Mouse (Mus musculus) common myeloid progenitor, adult 5-6 weeks (primary cell): ENCODE data around the gene Slco4c1. TPM values are rescaled to one million over a fixed set of nuclear protein-coding genes. Genes with fewer than 3 reads are reported as not detected.

ENCODE experiments used
- ATAC-seq: replicated peaks from 2 replicates; pipeline ENCODE4 v1.8.0; 2016; ENCODE audit warnings: low read depth, mild to moderate bottlenecking, moderate TSS enrichment, inconsistent platforms; ENCODE audit not compliant: poor library complexity, severe bottlenecking
- total RNA-seq: library from RNA; stranded (forward); fragments of 200-1000, 187-1606 nt; gene quantifications from 2 replicates; pipeline ENCODE4 v1.2.3, GENCODE M21; 2017

Gene Slco4c1
- total RNA-seq, 1 experiment from 2014 or later, result 0.27 TPM

DNA sequence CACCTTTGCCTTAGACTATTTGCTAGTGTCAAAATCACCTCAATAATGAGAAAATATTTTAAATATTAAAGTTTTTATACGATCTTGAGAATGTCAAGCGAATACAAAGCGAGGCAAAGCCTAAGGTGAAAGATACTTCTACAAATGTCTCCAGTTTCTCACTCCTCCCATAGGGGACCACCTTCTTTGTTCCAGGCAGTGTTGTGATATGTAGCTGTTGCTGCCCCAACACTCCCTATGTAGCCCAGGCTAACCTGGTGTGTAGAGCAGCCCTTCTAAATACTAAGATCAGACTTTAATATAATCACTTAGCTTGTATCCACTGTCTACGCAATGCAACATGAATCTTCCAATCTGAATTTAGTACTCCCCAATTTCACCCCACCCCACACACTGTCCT lies 97.8 kb downstream of the Slco4c1 start:
- no peak for ATAC-seq

DNA sequence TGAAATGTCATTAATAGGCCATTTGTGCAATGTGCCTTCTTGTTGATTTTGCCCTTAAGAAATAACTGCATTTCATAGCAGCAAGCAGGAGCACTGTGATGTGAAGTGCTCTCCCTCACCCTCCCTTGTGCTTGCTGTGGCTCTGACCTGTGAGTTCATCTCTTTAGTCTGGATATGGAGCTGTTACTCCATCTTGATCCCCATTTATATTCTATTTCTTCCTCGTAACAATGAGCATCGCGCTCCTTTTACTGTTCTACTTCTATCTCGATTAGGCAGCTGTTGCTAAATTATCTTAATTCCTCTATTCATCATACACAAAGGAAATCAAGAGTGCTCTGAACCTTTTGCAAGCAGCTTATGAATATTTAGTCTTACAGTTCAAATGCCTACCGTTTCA lies 98.3 kb downstream of the Slco4c1 start:
- no peak for ATAC-seq

DNA sequence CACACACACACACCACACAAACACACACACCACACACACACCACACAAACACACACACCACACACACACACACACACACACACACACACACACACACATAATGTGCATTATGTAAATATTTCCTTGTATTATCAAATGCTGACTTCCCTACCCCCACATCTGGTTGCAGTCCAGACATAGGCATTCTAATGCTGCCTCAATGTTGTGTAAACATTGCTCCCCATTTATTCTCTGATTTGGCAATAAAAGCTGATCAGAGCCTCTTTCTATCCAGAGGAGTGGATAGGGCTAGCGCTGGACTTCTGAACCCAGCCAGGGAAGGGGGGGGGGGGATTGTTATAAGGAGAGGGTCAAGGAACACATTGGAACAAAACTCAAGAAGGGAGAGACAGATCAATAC lies 101.7 kb downstream of the Slco4c1 start:
- no peak for ATAC-seq

DNA sequence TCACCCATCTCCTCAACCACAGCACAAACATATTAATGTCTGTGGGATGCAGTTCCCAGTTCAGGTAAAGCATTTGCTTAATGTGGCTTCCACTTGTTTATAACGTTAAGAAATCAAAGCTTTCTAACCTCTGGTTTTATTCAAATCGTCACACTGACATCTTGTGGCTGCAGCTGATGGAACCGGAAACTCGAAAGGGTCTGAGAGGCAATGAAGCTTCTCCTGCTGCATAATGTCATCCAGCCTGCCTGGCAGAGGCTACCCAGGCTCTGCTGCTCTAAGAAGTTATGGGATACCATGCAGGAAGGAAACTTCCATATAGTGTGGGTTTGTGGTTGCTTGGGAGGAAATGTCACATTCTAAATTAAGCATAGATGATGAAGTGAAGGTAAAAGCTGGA lies 103.7 kb downstream of the Slco4c1 start:
- ATAC-seq, result peak; percentile 80

DNA sequence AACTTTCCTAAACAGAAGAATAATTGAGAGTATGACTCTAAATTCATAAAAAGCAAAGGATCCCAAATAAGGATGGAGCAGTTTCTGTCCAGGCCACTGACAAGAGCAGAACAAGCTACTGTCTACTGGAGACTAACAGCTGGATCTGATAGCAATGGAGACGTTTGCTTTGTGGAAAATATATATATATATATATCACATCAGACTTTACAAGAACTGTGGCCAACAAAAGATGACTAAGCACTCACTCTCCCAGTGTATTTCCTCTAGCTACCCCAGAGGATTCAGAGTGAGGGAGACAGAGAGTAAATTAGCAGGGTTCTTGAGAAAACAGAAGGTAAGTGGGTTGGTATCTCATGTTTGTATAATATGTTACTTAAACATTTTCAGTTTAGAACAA lies 105.4 kb downstream of the Slco4c1 start:
- ATAC-seq, result no peak; the same call in 1 of the 2 replicates
